Mouse (Mus musculus): ENCODE data around the gene Pcdh7. TPM values are rescaled to one million over a fixed set of nuclear protein-coding genes. Genes with fewer than 3 reads are reported as not detected.

Pcdh7 gene
- polyA plus RNA-seq, 1 experiment = 7.8 TPM

DNA sequence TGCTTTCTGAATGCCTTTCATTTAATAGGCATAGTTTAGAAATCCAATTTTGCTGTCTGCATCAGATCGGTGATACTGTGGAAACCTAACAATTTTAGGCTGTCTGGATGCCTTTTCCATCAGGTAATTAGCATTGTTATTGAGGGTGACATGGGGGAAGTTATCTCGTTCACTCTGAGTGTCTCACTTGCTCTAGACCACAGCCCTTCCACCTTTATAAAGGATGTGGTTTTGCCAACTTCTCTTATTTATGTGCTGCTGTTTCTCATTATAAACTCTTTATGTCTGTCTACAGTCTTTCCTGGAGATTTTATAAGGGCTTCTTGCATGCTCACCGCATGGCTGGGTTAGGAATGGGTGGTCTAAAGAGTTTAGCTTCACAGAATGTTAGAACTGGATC lies 139.5 kb downstream of the Pcdh7 start:
- no peaks in the 10 kb centered on the region for H3K4me1 ChIP-seq (ENCODE audit: control insufficient read depth, insufficient read depth, low read length)
- H3K4me3 ChIP-seq (ENCODE audit: low read depth, low read length) = no peak overlapping the region
- TF ChIP-seq EP300 (IDR thresholded peaks at IDR 0.05; ENCODE audit: insufficient read depth, low read depth, low read length) = no peak
- no peak for TF ChIP-seq POLR2A (IDR thresholded peaks at IDR 0.05; ENCODE audit: insufficient read depth, low read length)
- TF ChIP-seq CTCF (IDR thresholded peaks at IDR 0.05; ENCODE audit: low read depth, low read length) = no peak
- no peaks in the 10 kb centered on the region for H3K27me3 ChIP-seq (ENCODE audit: control insufficient read depth, insufficient read depth, low read length, poor library complexity, severe bottlenecking)
- H3K36me3 ChIP-seq (ENCODE audit: control insufficient read depth, insufficient read depth, low read length, poor library complexity, severe bottlenecking) = no peaks in the 10 kb centered on the region
- H3K9ac ChIP-seq (ENCODE audit: low read depth, poor library complexity, severe bottlenecking) = no peak overlapping the region
- no peaks in the 10 kb centered on the region; the same call in 1 of the 2 replicates for H3K9me3 ChIP-seq (replicated peaks; ENCODE audit: control insufficient read depth, insufficient read depth, low read length, poor library complexity, severe bottlenecking)
- H3K27ac ChIP-seq (ENCODE audit: insufficient read depth, low read length) = no peak overlapping the region

DNA sequence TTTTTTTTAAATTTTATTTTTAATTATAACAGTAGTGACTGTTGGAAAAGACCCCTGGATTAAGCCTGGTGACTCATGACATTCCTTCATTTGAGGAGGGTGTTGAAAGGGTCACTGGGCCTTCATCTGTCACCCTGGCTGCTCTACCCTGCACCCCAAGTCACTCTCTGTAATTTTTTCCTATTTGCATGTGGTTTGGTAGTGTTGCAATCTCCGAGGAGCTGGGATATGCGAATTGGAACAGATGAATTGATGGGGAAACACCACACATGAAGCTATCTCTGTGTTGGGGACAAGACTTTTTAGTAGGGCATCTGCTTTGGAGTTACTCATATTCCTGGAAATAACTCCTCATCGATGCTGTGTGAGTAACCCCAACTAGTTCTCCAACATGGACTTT lies 146.5 kb downstream of the Pcdh7 start:
- TF ChIP-seq POLR2A (IDR thresholded peaks at IDR 0.05; ENCODE audit: insufficient read depth, low read length) (no peak), CTCF (IDR thresholded peaks at IDR 0.05; ENCODE audit: low read depth, low read length) (no peak), EP300 (IDR thresholded peaks at IDR 0.05; ENCODE audit: insufficient read depth, low read depth, low read length) (no peak)
- no peak overlapping the region for H3K4me3 ChIP-seq (ENCODE audit: low read depth, low read length)
- H3K36me3 ChIP-seq (ENCODE audit: control insufficient read depth, insufficient read depth, low read length, poor library complexity, severe bottlenecking) = no peaks in the 10 kb centered on the region
- H3K4me1 ChIP-seq (ENCODE audit: control insufficient read depth, insufficient read depth, low read length) = no peaks in the 10 kb centered on the region
- no peaks in the 10 kb centered on the region; the same call in 1 of the 2 replicates for H3K9me3 ChIP-seq (replicated peaks; ENCODE audit: control insufficient read depth, insufficient read depth, low read length, poor library complexity, severe bottlenecking)
- no peak overlapping the region for H3K9ac ChIP-seq (ENCODE audit: low read depth, poor library complexity, severe bottlenecking)
- H3K27ac ChIP-seq (ENCODE audit: insufficient read depth, low read length) = no peak overlapping the region
- no peaks in the 10 kb centered on the region for H3K27me3 ChIP-seq (ENCODE audit: control insufficient read depth, insufficient read depth, low read length, poor library complexity, severe bottlenecking)

DNA sequence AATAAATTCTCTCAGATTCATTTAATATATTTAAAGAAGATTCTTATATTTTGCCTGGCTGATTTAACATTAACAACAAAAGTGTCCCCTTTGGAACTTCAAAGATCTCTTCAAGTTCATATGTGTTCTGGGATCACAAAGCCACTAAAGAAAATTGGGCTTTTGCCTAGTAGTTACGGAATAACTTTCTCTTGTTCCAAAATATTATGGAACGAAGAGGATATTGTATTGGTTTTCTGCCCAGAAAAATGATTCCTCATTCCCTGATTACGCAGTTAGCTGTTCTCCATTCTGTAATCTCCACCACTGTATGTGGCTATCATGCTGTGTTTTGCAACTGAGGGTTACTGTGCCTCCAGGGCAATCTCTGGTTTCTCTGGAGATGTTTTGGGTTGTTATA lies 147.5 kb downstream of the Pcdh7 start:
- no peak overlapping the region for H3K27ac ChIP-seq (ENCODE audit: insufficient read depth, low read length)
- no peak overlapping the region for H3K4me3 ChIP-seq (ENCODE audit: low read depth, low read length)
- no peaks in the 10 kb centered on the region for H3K36me3 ChIP-seq (ENCODE audit: control insufficient read depth, insufficient read depth, low read length, poor library complexity, severe bottlenecking)
- no peak overlapping the region for H3K9ac ChIP-seq (ENCODE audit: low read depth, poor library complexity, severe bottlenecking)
- TF ChIP-seq POLR2A (IDR thresholded peaks at IDR 0.05; ENCODE audit: insufficient read depth, low read length) = no peak
- no peak for TF ChIP-seq CTCF (IDR thresholded peaks at IDR 0.05; ENCODE audit: low read depth, low read length)
- no peak for TF ChIP-seq EP300 (IDR thresholded peaks at IDR 0.05; ENCODE audit: insufficient read depth, low read depth, low read length)
- H3K27me3 ChIP-seq (ENCODE audit: control insufficient read depth, insufficient read depth, low read length, poor library complexity, severe bottlenecking) = no peaks in the 10 kb centered on the region
- no peaks in the 10 kb centered on the region; the same call in 1 of the 2 replicates for H3K9me3 ChIP-seq (replicated peaks; ENCODE audit: control insufficient read depth, insufficient read depth, low read length, poor library complexity, severe bottlenecking)
- H3K4me1 ChIP-seq (ENCODE audit: control insufficient read depth, insufficient read depth, low read length) = no peaks in the 10 kb centered on the region

DNA sequence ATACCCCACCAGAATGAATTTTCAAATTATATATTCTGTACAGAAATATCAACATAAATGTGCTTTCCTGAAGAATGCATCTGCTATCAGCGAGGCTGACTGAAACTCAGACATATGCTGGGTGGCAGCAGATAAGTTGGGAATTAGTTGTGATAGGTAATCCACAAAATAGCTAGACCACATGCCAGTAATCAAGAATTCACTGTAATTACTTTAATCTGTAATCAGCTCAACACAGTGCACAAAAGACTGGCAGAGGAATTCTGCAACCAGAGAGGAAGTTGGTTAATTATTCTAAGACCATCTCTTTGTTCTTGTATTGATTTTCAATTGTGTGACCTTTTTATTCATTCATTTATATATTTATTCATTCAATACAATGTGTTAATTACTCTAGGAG lies 148.3 kb downstream of the Pcdh7 start:
- Histone ChIP-seq H3K9ac (ENCODE audit: low read depth, poor library complexity, severe bottlenecking) (no peak overlapping the region), H3K4me1 (ENCODE audit: control insufficient read depth, insufficient read depth, low read length) (no peaks in the 10 kb centered on the region), H3K9me3 (replicated peaks; ENCODE audit: control insufficient read depth, insufficient read depth, low read length, poor library complexity, severe bottlenecking) (no peaks in the 10 kb centered on the region; the same call in 1 of the 2 replicates), H3K27me3 (ENCODE audit: control insufficient read depth, insufficient read depth, low read length, poor library complexity, severe bottlenecking) (no peaks in the 10 kb centered on the region), H3K27ac (ENCODE audit: insufficient read depth, low read length) (no peak overlapping the region), H3K36me3 (ENCODE audit: control insufficient read depth, insufficient read depth, low read length, poor library complexity, severe bottlenecking) (no peaks in the 10 kb centered on the region), H3K4me3 (ENCODE audit: low read depth, low read length) (no peak overlapping the region)
- TF ChIP-seq POLR2A (IDR thresholded peaks at IDR 0.05; ENCODE audit: insufficient read depth, low read length) = no peak
- no peak for TF ChIP-seq EP300 (IDR thresholded peaks at IDR 0.05; ENCODE audit: insufficient read depth, low read depth, low read length)
- no peak for TF ChIP-seq CTCF (IDR thresholded peaks at IDR 0.05; ENCODE audit: low read depth, low read length)

DNA sequence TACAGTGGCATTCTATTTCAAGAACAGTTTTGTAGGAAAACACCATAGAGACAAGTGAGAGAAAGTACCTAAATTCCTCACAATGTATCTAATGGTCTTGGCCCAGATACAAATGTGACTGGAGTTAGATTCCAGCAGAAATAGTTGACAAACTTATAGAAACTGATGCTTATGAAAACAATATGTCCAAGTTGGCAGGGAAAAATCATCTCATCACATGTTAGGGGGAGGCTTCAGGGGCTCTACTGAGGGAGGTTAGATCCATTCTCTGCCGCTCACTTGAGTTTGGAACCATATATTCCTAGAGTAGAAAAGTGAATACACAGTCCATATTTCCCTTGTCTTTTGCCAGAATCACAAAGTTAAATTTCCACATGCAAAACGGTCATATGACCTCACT lies 150.1 kb downstream of the Pcdh7 start:
- Histone ChIP-seq H3K9me3 (replicated peaks; ENCODE audit: control insufficient read depth, insufficient read depth, low read length, poor library complexity, severe bottlenecking) (no peaks in the 10 kb centered on the region), H3K9ac (ENCODE audit: low read depth, poor library complexity, severe bottlenecking) (no peak overlapping the region), H3K36me3 (ENCODE audit: control insufficient read depth, insufficient read depth, low read length, poor library complexity, severe bottlenecking) (no peaks in the 10 kb centered on the region), H3K4me3 (ENCODE audit: low read depth, low read length) (no peak overlapping the region), H3K27me3 (ENCODE audit: control insufficient read depth, insufficient read depth, low read length, poor library complexity, severe bottlenecking) (no peaks in the 10 kb centered on the region), H3K27ac (ENCODE audit: insufficient read depth, low read length) (no peak overlapping the region), H3K4me1 (ENCODE audit: control insufficient read depth, insufficient read depth, low read length) (no peaks in the 10 kb centered on the region)
- TF ChIP-seq EP300 (IDR thresholded peaks at IDR 0.05; ENCODE audit: insufficient read depth, low read depth, low read length) = no peak
- no peak for TF ChIP-seq POLR2A (IDR thresholded peaks at IDR 0.05; ENCODE audit: insufficient read depth, low read length)
- TF ChIP-seq CTCF (IDR thresholded peaks at IDR 0.05; ENCODE audit: low read depth, low read length) = no peak

DNA sequence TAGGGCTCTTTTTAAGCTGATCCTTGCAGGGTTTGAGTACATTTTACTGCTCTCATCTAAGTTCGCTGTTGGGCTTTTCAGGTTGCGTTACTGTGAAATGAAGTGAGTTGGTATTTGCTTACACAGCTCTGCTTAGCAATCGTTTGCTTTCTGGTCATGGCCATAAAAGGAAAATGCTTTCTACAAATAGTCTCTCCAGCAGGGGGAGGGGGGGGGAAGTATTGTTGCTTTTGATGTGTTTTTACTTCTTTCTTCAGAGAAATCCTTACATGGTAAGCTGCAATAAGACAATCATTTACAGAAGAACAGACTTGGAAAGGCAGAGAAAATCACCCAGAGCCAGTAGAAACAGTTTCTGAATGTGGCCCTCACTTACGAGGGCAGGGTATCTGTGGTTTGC lies 150.9 kb downstream of the Pcdh7 start:
- TF ChIP-seq POLR2A (IDR thresholded peaks at IDR 0.05; ENCODE audit: insufficient read depth, low read length) (no peak), EP300 (IDR thresholded peaks at IDR 0.05; ENCODE audit: insufficient read depth, low read depth, low read length) (no peak), CTCF (IDR thresholded peaks at IDR 0.05; ENCODE audit: low read depth, low read length) (no peak)
- H3K9ac ChIP-seq (ENCODE audit: low read depth, poor library complexity, severe bottlenecking) = no peak overlapping the region
- H3K36me3 ChIP-seq (ENCODE audit: control insufficient read depth, insufficient read depth, low read length, poor library complexity, severe bottlenecking) = no peaks in the 10 kb centered on the region
- no peaks in the 10 kb centered on the region for H3K9me3 ChIP-seq (replicated peaks; ENCODE audit: control insufficient read depth, insufficient read depth, low read length, poor library complexity, severe bottlenecking)
- no peaks in the 10 kb centered on the region for H3K4me1 ChIP-seq (ENCODE audit: control insufficient read depth, insufficient read depth, low read length)
- H3K27me3 ChIP-seq (ENCODE audit: control insufficient read depth, insufficient read depth, low read length, poor library complexity, severe bottlenecking) = no peaks in the 10 kb centered on the region
- H3K4me3 ChIP-seq (ENCODE audit: low read depth, low read length) = no peak overlapping the region
- no peak overlapping the region for H3K27ac ChIP-seq (ENCODE audit: insufficient read depth, low read length)

Measured in ES-Bruce4 (cell line).